Mouse (Mus musculus) T-cell, adult 2 months (primary cell): ENCODE results near the gene Zfp799.

Experiments used
- DNase-seq: peaks from one replicate; pipeline ENCODE4 v3.0.0; 2022; ENCODE audit warnings: low spot score

Gene Zfp799

GRCm38 (mm10) chr17:32787436-32788093 is 42.5 kb downstream of the Zfp799 start:
- no peak for DNase-seq

- no peak for DNase-seq
Observed at GRCm38 (mm10) chr17:32786944-32787343, 43.1 kb downstream of the Zfp799 start.

DNA sequence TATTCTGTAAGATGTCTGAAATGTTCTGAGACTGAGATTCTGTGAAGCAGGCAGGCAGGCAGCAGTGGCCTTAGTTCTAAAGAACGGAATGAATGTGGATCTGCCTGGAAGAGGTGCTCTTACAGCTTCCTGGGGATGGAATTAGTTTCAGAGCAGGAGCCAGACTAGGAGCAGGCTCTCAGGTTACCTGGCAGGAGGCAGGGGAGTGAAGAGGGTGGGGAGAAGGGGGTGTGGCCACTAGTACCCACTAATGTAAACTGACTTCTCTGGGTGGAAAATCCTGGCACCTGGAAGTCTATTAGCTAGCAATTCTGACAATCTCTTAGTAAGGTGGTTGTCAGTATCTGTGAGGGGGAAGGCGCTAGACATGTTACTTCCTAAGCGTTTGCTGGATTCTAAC is 44.4 kb downstream of the Zfp799 start:
- DNase-seq: no peak

DNA sequence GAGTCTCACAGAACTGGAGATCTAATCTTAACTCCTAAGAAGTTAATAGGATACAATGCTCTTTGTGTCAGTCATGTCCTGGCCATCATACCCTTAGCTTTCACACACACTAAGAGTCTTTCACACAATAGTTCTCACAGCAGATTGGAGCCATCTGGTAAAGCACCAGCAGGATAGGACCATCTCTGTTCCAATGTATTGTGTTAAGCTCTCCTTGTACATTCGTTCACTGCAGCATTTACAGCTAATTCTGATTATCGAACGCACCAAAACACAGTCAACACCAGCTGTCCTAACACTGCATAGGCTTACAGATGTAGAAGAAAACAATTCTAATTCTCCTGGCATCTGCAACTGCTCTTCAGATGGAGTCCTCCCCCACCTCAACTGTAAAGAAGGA is 52.5 kb downstream of the Zfp799 start:
- no peak for DNase-seq

DNA sequence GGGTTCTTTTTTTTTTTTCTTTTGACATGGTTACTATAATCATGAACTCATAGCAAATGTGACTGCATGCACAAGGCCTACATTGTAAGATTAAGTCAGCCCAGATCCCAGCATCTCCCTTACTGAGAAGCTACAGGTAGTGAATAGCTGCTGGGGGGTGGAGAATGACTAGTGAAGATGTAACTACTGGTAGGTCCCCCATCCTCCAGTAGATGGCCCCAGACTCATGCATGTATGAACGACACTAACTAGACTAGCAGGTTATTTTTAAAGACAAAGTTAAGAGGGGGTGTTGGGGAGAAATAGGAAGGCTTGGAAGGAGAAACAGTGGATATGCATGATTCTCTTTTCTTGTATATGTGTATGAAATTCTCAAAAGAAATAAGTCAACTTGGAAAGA is 58.8 kb downstream of the Zfp799 start:
- DNase-seq: peak; percentile 29

GRCm38 (mm10) chr17:32766422-32766821 is 63.6 kb downstream of the Zfp799 start:
- DNase-seq: no peak
